ENCODE assay signal across 28 mouse cellular contexts in genomic region chr12:46597200-46597599, GRCm38 (mm10).
A peak's percentile ranks its signal among the peaks of the same experiment; 100 is the strongest.
DNase-seq lines count a peak whose midpoint lies in the region; ATAC-seq and TF ChIP-seq lines count a peak whose summit lies in the region.
"Had no signal": no experiment of that assay in that cellular context is flagged by ENCODE, and none has a peak within 500 bp of the region (broad histone marks: within the 10 kb centered on the region; RNA-seq: fewer than 3 reads in every experiment).

No protein-coding gene starts in this region.

- no peaks in the 10 kb centered on the region for H3K36me3 ChIP-seq in kidney, embryonic 15.5 days
- H3K36me3 ChIP-seq in kidney, adult 2 months (ENCODE audit: control insufficient read depth, insufficient read depth, low read length): no peaks in the 10 kb centered on the region
- no peaks in the 10 kb centered on the region for H3K36me3 ChIP-seq in midbrain, embryonic 14.5 days (ENCODE audit: control insufficient read depth, insufficient read depth, low read length)
- H3K36me3 ChIP-seq in midbrain, embryonic 16.5 days (ENCODE audit: control insufficient read depth, insufficient read depth, low read length): no peaks in the 10 kb centered on the region
- H3K36me3 ChIP-seq in forebrain, embryonic 14.5 days (ENCODE audit: control insufficient read depth, insufficient read depth, low read length): no peaks in the 10 kb centered on the region
- H3K36me3 ChIP-seq: hindbrain, embryonic 10.5 days; intestine, embryonic 15.5 days; limb, embryonic 12.5 days; liver, embryonic 15.5 days had no signal

- no peaks in the 10 kb centered on the region for H3K27me3 ChIP-seq in kidney, embryonic 15.5 days
- no peaks in the 10 kb centered on the region for H3K27me3 ChIP-seq in kidney, adult 2 months (replicated peaks; ENCODE audit: control insufficient read depth, insufficient read depth, low read length)
- H3K27me3 ChIP-seq in midbrain, embryonic 14.5 days (ENCODE audit: control insufficient read depth, insufficient read depth, low read length): no peaks in the 10 kb centered on the region
- H3K27me3 ChIP-seq in midbrain, embryonic 16.5 days (ENCODE audit: control insufficient read depth, insufficient read depth, low read depth, low read length): no peaks in the 10 kb centered on the region
- no peaks in the 10 kb centered on the region for H3K27me3 ChIP-seq in forebrain, embryonic 14.5 days (replicated peaks; ENCODE audit: control insufficient read depth, insufficient read depth, low read length)
- H3K27me3 ChIP-seq: CH12.LX; intestine, embryonic 15.5 days; limb, embryonic 12.5 days; liver, embryonic 15.5 days; Patski had no signal

- H3K4me2 ChIP-seq in kidney, embryonic 15.5 days: no peak overlapping the region
- no peak overlapping the region for H3K4me2 ChIP-seq in midbrain, embryonic 14.5 days (ENCODE audit: low read length)
- H3K4me2 ChIP-seq in midbrain, embryonic 16.5 days (ENCODE audit: low read length): no peak overlapping the region
- H3K4me2 ChIP-seq in forebrain, embryonic 14.5 days (ENCODE audit: low read length): no peak overlapping the region
- H3K4me2 ChIP-seq: intestine, embryonic 15.5 days; limb, embryonic 12.5 days; liver, embryonic 15.5 days; lung, embryonic 14.5 days had no signal

- DNase-seq in embryo, embryonic 10 days (ENCODE audit: low spot score): peak; percentile 5
- no peak for DNase-seq in embryo, embryonic 9.5 days (ENCODE audit: extremely low spot score)
- DNase-seq in kidney, adult 2 months: no peak
- peak; percentile 24 for DNase-seq in midbrain, embryonic 14.5 days
- peak; percentile 52 for DNase-seq in forebrain, embryonic 14.5 days (ENCODE audit: low spot score)
- DNase-seq in MN1 (ENCODE audit: low spot score): no peak
- DNase-seq: adrenal gland, postnatal 10 days; cerebellum, adult 11-12 months; cerebellum, adult 9-11 months; heart, postnatal 14 days; kidney, adult 8-10 months; kidney, postnatal 25 days; lung, embryonic 14.5 days; lung, postnatal 14 days; right cerebral cortex, adult 18-20 months; right cerebral cortex, postnatal 4 days; thymus, adult 18-20 months; thymus, postnatal 25 days had no signal

- no peaks in the 10 kb centered on the region for H3K4me1 ChIP-seq in kidney, embryonic 15.5 days
- H3K4me1 ChIP-seq in kidney, adult 2 months (ENCODE audit: control insufficient read depth, insufficient read depth, low read length): no peaks in the 10 kb centered on the region
- no peaks in the 10 kb centered on the region for H3K4me1 ChIP-seq in midbrain, embryonic 14.5 days (ENCODE audit: control insufficient read depth, insufficient read depth, low read length)
- H3K4me1 ChIP-seq in midbrain, embryonic 16.5 days (ENCODE audit: control insufficient read depth, insufficient read depth, low read length): no peaks in the 10 kb centered on the region
- H3K4me1 ChIP-seq in forebrain, embryonic 14.5 days (ENCODE audit: control insufficient read depth, insufficient read depth, low read length): 0 out of 2 replicates have a peak, but pooled peaks cover 4% of the 10 kb centered on the region
- H3K4me1 ChIP-seq: intestine, embryonic 15.5 days; limb, embryonic 12.5 days; liver, embryonic 15.5 days had no signal

- no peak overlapping the region for H3K9ac ChIP-seq in kidney, embryonic 15.5 days
- no peak overlapping the region for H3K9ac ChIP-seq in midbrain, embryonic 14.5 days (replicated peaks; ENCODE audit: low read length)
- H3K9ac ChIP-seq in midbrain, embryonic 16.5 days (ENCODE audit: low read depth, low read length): no peak overlapping the region
- no peak overlapping the region for H3K9ac ChIP-seq in forebrain, embryonic 14.5 days (ENCODE audit: low read length)
- H3K9ac ChIP-seq: intestine, embryonic 15.5 days; limb, embryonic 12.5 days; liver, embryonic 15.5 days; lung, embryonic 14.5 days had no signal

- no peak overlapping the region for H3K4me3 ChIP-seq in kidney, embryonic 15.5 days (replicated peaks)
- no peak overlapping the region for H3K4me3 ChIP-seq in kidney, adult 2 months (ENCODE audit: insufficient read depth, low read depth, low read length)
- H3K4me3 ChIP-seq in midbrain, embryonic 14.5 days (replicated peaks; ENCODE audit: low read depth, low read length): no peak overlapping the region
- H3K4me3 ChIP-seq in midbrain, embryonic 16.5 days (ENCODE audit: low read depth, low read length): no peak overlapping the region
- no peak overlapping the region for H3K4me3 ChIP-seq in forebrain, embryonic 14.5 days (ENCODE audit: low read depth, low read length)
- H3K4me3 ChIP-seq: hindbrain, embryonic 10.5 days; intestine, embryonic 15.5 days; limb, embryonic 12.5 days; liver, embryonic 15.5 days had no signal

- WGBS in kidney, embryonic 15.5 days: 12% methylated on average over 4 of the region's 4 CpGs
- WGBS in kidney, adult 2 months: 7% methylated on average over 4 of the region's 4 CpGs
- WGBS in midbrain, embryonic 14.5 days: 12% methylated on average over 4 of the region's 4 CpGs
- 10% methylated on average over 4 of the region's 4 CpGs for WGBS in midbrain, embryonic 16.5 days
- WGBS in forebrain, embryonic 14.5 days: 3% methylated on average over 4 of the region's 4 CpGs

- H3K9me3 ChIP-seq in kidney, embryonic 15.5 days (replicated peaks): no peaks in the 10 kb centered on the region
- no peaks in the 10 kb centered on the region for H3K9me3 ChIP-seq in midbrain, embryonic 14.5 days (ENCODE audit: control insufficient read depth, low read length)
- no peaks in the 10 kb centered on the region for H3K9me3 ChIP-seq in midbrain, embryonic 16.5 days (replicated peaks; ENCODE audit: control insufficient read depth, low read length, poor library complexity, severe bottlenecking)
- H3K9me3 ChIP-seq in forebrain, embryonic 14.5 days (replicated peaks; ENCODE audit: control insufficient read depth, low read length): no peaks in the 10 kb centered on the region
- H3K9me3 ChIP-seq: hindbrain, embryonic 10.5 days; intestine, embryonic 15.5 days; limb, embryonic 12.5 days; liver, embryonic 15.5 days had no signal

- H3K27ac ChIP-seq in kidney, embryonic 15.5 days: no peak overlapping the region
- no peak overlapping the region for H3K27ac ChIP-seq in kidney, adult 2 months (ENCODE audit: insufficient read depth, low read depth, low read length)
- H3K27ac ChIP-seq in midbrain, embryonic 14.5 days (replicated peaks; ENCODE audit: low read depth, low read length): no peak overlapping the region
- no peak overlapping the region for H3K27ac ChIP-seq in midbrain, embryonic 16.5 days (ENCODE audit: low read length)
- H3K27ac ChIP-seq in forebrain, embryonic 14.5 days (ENCODE audit: low read depth, low read length): no peak overlapping the region
- H3K27ac ChIP-seq: hindbrain, embryonic 10.5 days; hindbrain, postnatal 0 days; intestine, embryonic 15.5 days; limb, embryonic 12.5 days; liver, embryonic 15.5 days; stomach, postnatal 0 days had no signal

- no peak for TF ChIP-seq CTCF in kidney, adult 2 months (conservative IDR thresholded peaks at IDR 0.05; ENCODE audit: insufficient read depth, insufficient read length, low read depth, low read length)

- TF ChIP-seq POLR2A in kidney, adult 2 months (IDR thresholded peaks at IDR 0.05; ENCODE audit: low read depth, low read length): no peak

- 0 out of 2 replicates have a peak, but pooled peaks have one; percentile 15 for ATAC-seq in kidney, embryonic 15.5 days (replicated peaks; ENCODE audit: low FRiP score)
- no peak for ATAC-seq in midbrain, embryonic 14.5 days (ENCODE audit: low FRiP score, low TSS enrichment)
- no peak for ATAC-seq in midbrain, embryonic 16.5 days
- ATAC-seq in forebrain, embryonic 14.5 days: peak; percentile 74
- ATAC-seq: hindbrain, postnatal 0 days; intestine, embryonic 15.5 days; Patski had no signal

Comparison
In these comparisons a context has a peak if more than half of its experiments do, and no peak if none do; other contexts are left out.
1. DNase-seq: peak in embryo, embryonic 10 days (single experiment), midbrain, embryonic 14.5 days (single experiment) and forebrain, embryonic 14.5 days (single experiment); none in embryo, embryonic 9.5 days (single experiment), kidney, adult 2 months (single experiment) and MN1 (single experiment).
2. ATAC-seq: peak in kidney, embryonic 15.5 days (single experiment) and forebrain, embryonic 14.5 days (single experiment); none in midbrain, embryonic 14.5 days (single experiment) and midbrain, embryonic 16.5 days (single experiment).